Mouse (Mus musculus): ENCODE results near the gene Nkiras2. TPM values are rescaled to one million over a fixed set of nuclear protein-coding genes. Genes with fewer than 3 reads are reported as not detected.
"Not testable (repeated sequence)": the region's sequence is repeated elsewhere in the genome, so short reads cannot be mapped to it uniquely, and the experiment has no call there.

The Nkiras2 gene
- total RNA-seq, 2 experiments from 2014 or later: 28.1 to 29.6 TPM

- intact Hi-C loops (cut with DNase I): no loop called here
- no peak for DNase-seq (ENCODE audit: extremely low spot score in 1 of 2, low spot score in 2 of 2)
Observed at GRCm38 (mm10) chr11:100592346-100593046, 26.5 kb upstream of the Nkiras2 start.

GRCm38 (mm10) chr11:100594608-100595007 lies 24.4 kb upstream of the Nkiras2 start:
- intact Hi-C loops (cut with DNase I): no loop called here

GRCm38 (mm10) chr11:100595533-100595932 lies 23.5 kb upstream of the Nkiras2 start:
- no peak for DNase-seq (ENCODE audit: extremely low spot score in 1 of 2, low spot score in 2 of 2)
- intact Hi-C loops (cut with DNase I): no loop called here

More at GRCm38 (mm10) chr11:100594608-100595007, 24.4 kb upstream of the Nkiras2 start:
- no peak for DNase-seq (ENCODE audit: extremely low spot score in 1 of 2, low spot score in 2 of 2)

- DNase-seq (ENCODE audit: extremely low spot score in 1 of 2, low spot score in 2 of 2): no peak
- intact Hi-C loops (cut with DNase I): no loop called here
Observed at GRCm38 (mm10) chr11:100598074-100598473, 21.0 kb upstream of the Nkiras2 start.

GRCm38 (mm10) chr11:100601372-100601771 lies 17.7 kb upstream of the Nkiras2 start:
- no peak for DNase-seq (ENCODE audit: extremely low spot score in 1 of 2, low spot score in 2 of 2)
- intact Hi-C loops (cut with DNase I): no loop called here

- intact Hi-C loops (cut with DNase I): no loop called here
- DNase-seq (ENCODE audit: extremely low spot score in 1 of 2, low spot score in 2 of 2): no peak
Observed at GRCm38 (mm10) chr11:100603155-100603554, 15.9 kb upstream of the Nkiras2 start.

GRCm38 (mm10) chr11:100603813-100604212 lies 15.2 kb upstream of the Nkiras2 start:
- intact Hi-C loops (cut with DNase I): no loop called here
- DNase-seq (ENCODE audit: extremely low spot score in 1 of 2, low spot score in 2 of 2): no peak

- no peak for DNase-seq (ENCODE audit: extremely low spot score in 1 of 2, low spot score in 2 of 2)
- intact Hi-C loops (cut with DNase I): no loop called here
Observed at GRCm38 (mm10) chr11:100604321-100605005, 14.6 kb upstream of the Nkiras2 start.

GRCm38 (mm10) chr11:100605451-100605850 lies 13.6 kb upstream of the Nkiras2 start:
- intact Hi-C loops (cut with DNase I): no loop called here

GRCm38 (mm10) chr11:100607121-100607520 lies 11.9 kb upstream of the Nkiras2 start:
- no peak for DNase-seq (ENCODE audit: extremely low spot score in 1 of 2, low spot score in 2 of 2)
- intact Hi-C loops (cut with DNase I): no loop called here

More at GRCm38 (mm10) chr11:100605451-100605850, 13.6 kb upstream of the Nkiras2 start:
- DNase-seq (ENCODE audit: extremely low spot score in 1 of 2, low spot score in 2 of 2): no peak

GRCm38 (mm10) chr11:100608796-100609195 lies 10.2 kb upstream of the Nkiras2 start:
- intact Hi-C loops (cut with DNase I): no loop called here
- no peak for DNase-seq (ENCODE audit: extremely low spot score in 1 of 2, low spot score in 2 of 2)

- no peak for DNase-seq (ENCODE audit: extremely low spot score in 1 of 2, low spot score in 2 of 2)
- intact Hi-C loops (cut with DNase I): no loop called here
Observed at GRCm38 (mm10) chr11:100609355-100609996, 9.6 kb upstream of the Nkiras2 start.

GRCm38 (mm10) chr11:100609997-100610680 lies 8.9 kb upstream of the Nkiras2 start:
- intact Hi-C loops (cut with DNase I): loop anchor here (5.0 kb wide), 1 partner anchor 38 kb away; the partner anchor contains the start of gene Cnp
- no peak for DNase-seq (ENCODE audit: extremely low spot score in 1 of 2, low spot score in 2 of 2)

GRCm38 (mm10) chr11:100611627-100612026 lies 7.4 kb upstream of the Nkiras2 start:
- intact Hi-C loops (cut with DNase I): loop anchor here (5.0 kb wide), 1 partner anchor 39 kb away; the partner anchor contains the start of gene Cnp
- no peak for DNase-seq (ENCODE audit: extremely low spot score in 1 of 2, low spot score in 2 of 2)

- no peak for DNase-seq (ENCODE audit: extremely low spot score in 1 of 2, low spot score in 2 of 2)
- intact Hi-C loops (cut with DNase I): loop anchor here (5.0 kb wide), 1 partner anchor 41 kb away; the partner anchor contains the start of gene Cnp
Observed at GRCm38 (mm10) chr11:100613241-100613640, 5.8 kb upstream of the Nkiras2 start.

- no peak for DNase-seq (ENCODE audit: extremely low spot score in 1 of 2, low spot score in 2 of 2)
- intact Hi-C loops (cut with DNase I): no loop called here
Observed at GRCm38 (mm10) chr11:100616332-100616731, 2.7 kb upstream of the Nkiras2 start.

- intact Hi-C loops (cut with DNase I): not testable (repeated sequence)
Observed at GRCm38 (mm10) chr11:100616836-100617235, 2.2 kb upstream of the Nkiras2 start.

GRCm38 (mm10) chr11:100617480-100617879 lies 1.6 kb upstream of the Nkiras2 start:
- DNase-seq (ENCODE audit: extremely low spot score in 1 of 2, low spot score in 2 of 2): no peak
- intact Hi-C loops (cut with DNase I): no loop called here

More at GRCm38 (mm10) chr11:100616836-100617235, 2.2 kb upstream of the Nkiras2 start:
- not testable (repeated sequence) for DNase-seq (ENCODE audit: extremely low spot score in 1 of 2, low spot score in 2 of 2)

GRCm38 (mm10) chr11:100619485-100619975 lies 486 bp downstream of the Nkiras2 start:
- DNase-seq (ENCODE audit: extremely low spot score in 1 of 2, low spot score in 2 of 2): peak; percentile 97 to 98
- intact Hi-C loops (cut with DNase I): no loop called here
